Mouse (Mus musculus) lung, embryonic 16.5 days (tissue): ENCODE measurements at regions not wholly inside any gene's neighbourhood (a gene's known extent, or its start where the extent isn't known, plus 50 kb on each side); places are given as distances from the start of the nearest gene placed in this dataset.
A peak's percentile ranks its signal among the peaks of the same experiment; 100 is the strongest.
"Not testable (repeated sequence)": the region's sequence is repeated elsewhere in the genome, so short reads cannot be mapped to it uniquely, and the experiment has no call there.

Experiments used
- ATAC-seq: fragments of 200-750 bp; cut with Nextera tagmentation; 2 replicates; pipeline ENCODE4 v1.8.0; 2017; ENCODE audit warnings: low read depth, mild to moderate bottlenecking, moderate library complexity
- H3K27ac ChIP-seq: fragments of 300-500 bp; sonication (generic); 2 replicates; pipeline ENCODE4 v1.5.1; 2014; ENCODE audit warnings: mild to moderate bottlenecking, control low read depth, low read length
- H3K27me3 ChIP-seq: fragments of 300-500 bp; sonication (generic); 2 replicates; pipeline ENCODE4 v1.6.1; 2014; ENCODE audit warnings: low read depth, low read length, mixed read lengths; ENCODE audit not compliant: control insufficient read depth, insufficient read depth
- H3K36me3 ChIP-seq: fragments of 300-500 bp; sonication (generic); 2 replicates; pipeline ENCODE4 v1.6.1; 2014; ENCODE audit warnings: low read length; ENCODE audit not compliant: control insufficient read depth, insufficient read depth
- H3K4me1 ChIP-seq: fragments of 300-500 bp; sonication (generic); replicated peaks from 2 replicates; pipeline ENCODE4 v1.6.1; 2014; ENCODE audit warnings: low read length, mixed read lengths; ENCODE audit not compliant: control insufficient read depth, insufficient read depth
- H3K4me2 ChIP-seq: fragments of 300-500 bp; sonication (generic); 2 replicates; pipeline ENCODE4 v1.6.1; 2014; ENCODE audit warnings: low read depth, low read length, control low read depth
- H3K4me3 ChIP-seq: fragments of 300-500 bp; sonication (generic); 2 replicates; pipeline ENCODE4 v1.5.1; 2014; ENCODE audit warnings: mild to moderate bottlenecking, low read length, control low read depth
- H3K9ac ChIP-seq: fragments of 300-500 bp; sonication (generic); 2 replicates; pipeline ENCODE4 v1.6.1; 2014; ENCODE audit warnings: low read length, control low read depth
- H3K9me3 ChIP-seq: fragments of 300-500 bp; sonication (generic); 2 replicates; pipeline ENCODE4 v1.6.1; 2016; ENCODE audit warnings: low read length; ENCODE audit not compliant: control insufficient read depth
- WGBS: fragments of 180-500 bp; shearing (Covaris S2); extraction: QIAGEN DNeasy Blood & Tissue Kit; methylation state at CpG from one replicate; pipeline ENCODE4 v1.1.7; 2014; 5-methylcytosine and 5-hydroxymethylcytosine counted together

- not testable (repeated sequence) for ATAC-seq, H3K36me3 ChIP-seq, H3K9me3 ChIP-seq, H3K27ac ChIP-seq, H3K4me3 ChIP-seq, H3K4me2 ChIP-seq, H3K27me3 ChIP-seq, H3K9ac ChIP-seq
- WGBS: 71% methylated on average over 7 of the region's 7 CpGs
- H3K4me1 ChIP-seq: peaks cover 18% of the 10 kb centered on the region
Measured at GRCm38 (mm10) chr11:114483350-114483749, 185.0 kb upstream of the Rpl38 start.

- Histone ChIP-seq H3K4me2 (no peak overlapping the region), H3K27me3 (no peaks in the 10 kb centered on the region), H3K9ac (no peak overlapping the region), H3K36me3 (no peaks in the 10 kb centered on the region), H3K27ac (no peak overlapping the region), H3K4me3 (no peak overlapping the region), H3K4me1 (peaks cover 12% of the 10 kb centered on the region), H3K9me3 (no peaks in the 10 kb centered on the region)
- no peak for ATAC-seq
- WGBS: 64% methylated on average over 10 of the region's 10 CpGs
Measured at GRCm38 (mm10) chr11:114482070-114482469, 186.3 kb upstream of the Rpl38 start.

- Histone ChIP-seq H3K4me3 (no peak overlapping the region), H3K27me3 (no peaks in the 10 kb centered on the region), H3K9ac (no peak overlapping the region), H3K36me3 (no peaks in the 10 kb centered on the region), H3K27ac (no peak overlapping the region), H3K4me2 (no peak overlapping the region), H3K4me1 (peaks cover 3% of the 10 kb centered on the region; the same call in 1 of the 2 replicates), H3K9me3 (no peaks in the 10 kb centered on the region)
- WGBS: 52% methylated on average over 7 of the region's 7 CpGs
- ATAC-seq: no peak
Measured at GRCm38 (mm10) chr11:114481037-114481436, 187.3 kb upstream of the Rpl38 start.

GRCm38 (mm10) chr11:114480119-114480540 is 188.2 kb upstream of the Rpl38 start:
- ATAC-seq: no peak
- Histone ChIP-seq H3K9me3 (no peaks in the 10 kb centered on the region), H3K9ac (no peak overlapping the region), H3K4me1 (peaks cover 3% of the 10 kb centered on the region; the same call in 1 of the 2 replicates), H3K27ac (no peak overlapping the region), H3K4me3 (no peak overlapping the region), H3K4me2 (no peak overlapping the region), H3K27me3 (no peaks in the 10 kb centered on the region), H3K36me3 (no peaks in the 10 kb centered on the region)
- 79% methylated on average over 8 of the region's 8 CpGs for WGBS

- H3K9me3 ChIP-seq: no peaks in the 10 kb centered on the region
- H3K27ac ChIP-seq: no peak overlapping the region
- H3K36me3 ChIP-seq: no peaks in the 10 kb centered on the region
- peak; percentile 51; the same call in 1 of the 2 replicates for ATAC-seq
- H3K4me3 ChIP-seq: no peak overlapping the region
- H3K4me1 ChIP-seq: peaks cover 3% of the 10 kb centered on the region; the same call in 1 of the 2 replicates
- 10% methylated on average over 7 of the region's 7 CpGs for WGBS
- H3K9ac ChIP-seq: no peak overlapping the region
- H3K4me2 ChIP-seq: peak overlapping the region; percentile 33; the same call in 1 of the 2 replicates
- no peaks in the 10 kb centered on the region for H3K27me3 ChIP-seq
Measured at GRCm38 (mm10) chr11:114478736-114479135, 189.6 kb upstream of the Rpl38 start.

- no peak for ATAC-seq
- Histone ChIP-seq H3K4me3 (no peak overlapping the region), H3K9me3 (no peaks in the 10 kb centered on the region), H3K27ac (no peak overlapping the region), H3K4me1 (peaks cover 3% of the 10 kb centered on the region; the same call in 1 of the 2 replicates), H3K9ac (no peak overlapping the region), H3K27me3 (no peaks in the 10 kb centered on the region; the same call in 1 of the 2 replicates), H3K4me2 (no peak overlapping the region), H3K36me3 (no peaks in the 10 kb centered on the region)
- WGBS: 61% methylated on average over 3 of the region's 3 CpGs
Measured at GRCm38 (mm10) chr11:114477365-114477764, 191.0 kb upstream of the Rpl38 start.

- no peaks in the 10 kb centered on the region; the same call in 1 of the 2 replicates for H3K27me3 ChIP-seq
- no peak overlapping the region for H3K4me2 ChIP-seq
- peaks cover 9% of the 10 kb centered on the region for H3K4me1 ChIP-seq
- no peak for ATAC-seq
- no peaks in the 10 kb centered on the region for H3K9me3 ChIP-seq
- H3K9ac ChIP-seq: no peak overlapping the region
- H3K4me3 ChIP-seq: no peak overlapping the region
- no peak overlapping the region for H3K27ac ChIP-seq
- no peaks in the 10 kb centered on the region for H3K36me3 ChIP-seq
- WGBS: 23% methylated on average over 22 of the region's 22 CpGs
Measured at GRCm38 (mm10) chr11:114472501-114473260, 195.6 kb upstream of the Rpl38 start.

- Histone ChIP-seq H3K4me2 (peak overlapping the region; percentile 39), H3K9ac (no peak overlapping the region), H3K27me3 (peaks cover 8% of the 10 kb centered on the region; the same call in 1 of the 2 replicates), H3K27ac (peak overlapping the region; percentile 92), H3K4me1 (peaks cover 26% of the 10 kb centered on the region), H3K4me3 (no peak overlapping the region), H3K9me3 (no peaks in the 10 kb centered on the region), H3K36me3 (no peaks in the 10 kb centered on the region)
- ATAC-seq: peak; percentile 88
- WGBS: 0% methylated on average over 8 of the region's 8 CpGs
Measured at GRCm38 (mm10) chr11:114468394-114468793, 199.9 kb upstream of the Rpl38 start.

- H3K4me3 ChIP-seq: peak overlapping the region; percentile 7; the same call in 1 of the 2 replicates
- H3K36me3 ChIP-seq: no peaks in the 10 kb centered on the region
- no peaks in the 10 kb centered on the region for H3K9me3 ChIP-seq
- peak overlapping the region; percentile 39 for H3K4me2 ChIP-seq
- peaks cover 8% of the 10 kb centered on the region; the same call in 1 of the 2 replicates for H3K27me3 ChIP-seq
- peak overlapping the region; percentile 92 for H3K27ac ChIP-seq
- H3K4me1 ChIP-seq: peaks cover 30% of the 10 kb centered on the region
- WGBS: 0% methylated on average over 8 of the region's 8 CpGs
- peak overlapping the region; percentile 1; the same call in 1 of the 2 replicates for H3K9ac ChIP-seq
- ATAC-seq: peak; percentile 91
Measured at GRCm38 (mm10) chr11:114467803-114468202, 200.5 kb upstream of the Rpl38 start.
